Mouse (Mus musculus) E14TG2a.4 (cell line): Measurements from ENCODE around the gene Ly75.
A peak's percentile ranks its signal among the peaks of the same experiment; 100 is the strongest.

Experiments used
- H3K27me3 ChIP-seq: 2 replicates; pipeline ENCODE4 v1.6.1; 2014; ENCODE audit warnings: low read length, control low read depth; ENCODE audit not compliant: insufficient read depth
- H3K36me3 ChIP-seq: 2 replicates; pipeline ENCODE4 v1.6.1; 2014; ENCODE audit warnings: low read length, control low read depth; ENCODE audit not compliant: insufficient read depth
- H3K4me1 ChIP-seq: replicated peaks from 2 replicates; pipeline ENCODE4 v1.6.1; 2014; ENCODE audit warnings: low read depth, low read length, control low read depth
- H3K4me3 ChIP-seq: replicated peaks from 2 replicates; pipeline ENCODE4 v1.5.1; 2014; ENCODE audit warnings: mild to moderate bottlenecking, low read length
- H3K9me3 ChIP-seq: 2 replicates; pipeline ENCODE4 v1.6.1; 2014; ENCODE audit warnings: low read length, control low read depth
- CTCF ChIP-seq: conservative IDR thresholded peaks from 2 replicates; pipeline ENCODE4 v1.5.1; 2014; ENCODE audit warnings: low read length
- NANOG ChIP-seq: IDR thresholded peaks from 2 replicates; pipeline ENCODE4 v1.6.1; 2014; ENCODE audit warnings: borderline replicate concordance, low read length, mixed read lengths
- POU5F1 ChIP-seq: IDR thresholded peaks from 2 replicates; pipeline ENCODE4 v1.6.1; 2014; ENCODE audit warnings: low read length, borderline replicate concordance

The Ly75 gene

DNA sequence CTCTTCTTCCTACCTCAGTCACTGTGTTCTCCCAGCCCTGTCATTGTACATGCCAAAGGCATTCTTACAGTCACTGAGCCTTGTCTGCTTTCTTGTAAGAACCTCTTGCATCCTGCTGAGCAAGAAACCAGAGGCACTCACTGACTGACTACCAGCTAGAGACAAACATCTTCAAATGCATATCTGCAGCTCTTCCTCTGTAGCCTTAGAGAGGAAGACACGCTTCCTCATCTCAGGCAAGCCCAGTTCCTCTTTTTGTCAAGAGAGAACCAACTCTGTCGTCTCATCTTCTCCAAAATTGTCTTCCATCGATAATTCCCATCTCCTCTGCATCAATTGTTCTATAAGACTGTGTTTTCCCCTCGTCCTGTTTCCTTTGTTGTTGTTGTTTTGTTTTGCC lies 94.5 kb downstream of the Ly75 start:
- TF ChIP-seq POU5F1 (no peak), CTCF (no peak), NANOG (no peak)
- peaks cover 5% of the 10 kb centered on the region for H3K36me3 ChIP-seq
- peaks cover 26% of the 10 kb centered on the region for H3K27me3 ChIP-seq
- H3K4me3 ChIP-seq = no peak overlapping the region
- peaks cover 7% of the 10 kb centered on the region for H3K4me1 ChIP-seq
- H3K9me3 ChIP-seq = peaks cover 7% of the 10 kb centered on the region

- H3K27me3 ChIP-seq = peaks cover 47% of the 10 kb centered on the region
- peaks cover 7% of the 10 kb centered on the region for H3K9me3 ChIP-seq
- no peak overlapping the region for H3K4me3 ChIP-seq
- peaks cover 17% of the 10 kb centered on the region for H3K4me1 ChIP-seq
- TF ChIP-seq POU5F1 = no peak
- TF ChIP-seq NANOG = no peak
- TF ChIP-seq CTCF = no peak
- no peaks in the 10 kb centered on the region for H3K36me3 ChIP-seq
Measured at GRCm38 (mm10) chr2:60285107-60285617, 97.9 kb downstream of the Ly75 start.

GRCm38 (mm10) chr2:60284467-60284821 lies 98.7 kb downstream of the Ly75 start, which contains the start of gene Cd302:
Cd302 (minus strand) TSS chr2:60284488.
- peaks cover 47% of the 10 kb centered on the region for H3K27me3 ChIP-seq
- peaks cover 17% of the 10 kb centered on the region for H3K4me1 ChIP-seq
- no peaks in the 10 kb centered on the region for H3K36me3 ChIP-seq
- peak within 1 kb of the TSS; percentile 80 for H3K4me3 ChIP-seq
- H3K9me3 ChIP-seq = peaks cover 7% of the 10 kb centered on the region
- TF ChIP-seq NANOG (no peak), POU5F1 (no peak), CTCF (no peak)

GRCm38 (mm10) chr2:60283751-60284466 lies 99.2 kb downstream of the Ly75 start:
- peaks cover 7% of the 10 kb centered on the region for H3K9me3 ChIP-seq
- TF ChIP-seq POU5F1 (no peak), NANOG (no peak), CTCF (no peak)

DNA sequence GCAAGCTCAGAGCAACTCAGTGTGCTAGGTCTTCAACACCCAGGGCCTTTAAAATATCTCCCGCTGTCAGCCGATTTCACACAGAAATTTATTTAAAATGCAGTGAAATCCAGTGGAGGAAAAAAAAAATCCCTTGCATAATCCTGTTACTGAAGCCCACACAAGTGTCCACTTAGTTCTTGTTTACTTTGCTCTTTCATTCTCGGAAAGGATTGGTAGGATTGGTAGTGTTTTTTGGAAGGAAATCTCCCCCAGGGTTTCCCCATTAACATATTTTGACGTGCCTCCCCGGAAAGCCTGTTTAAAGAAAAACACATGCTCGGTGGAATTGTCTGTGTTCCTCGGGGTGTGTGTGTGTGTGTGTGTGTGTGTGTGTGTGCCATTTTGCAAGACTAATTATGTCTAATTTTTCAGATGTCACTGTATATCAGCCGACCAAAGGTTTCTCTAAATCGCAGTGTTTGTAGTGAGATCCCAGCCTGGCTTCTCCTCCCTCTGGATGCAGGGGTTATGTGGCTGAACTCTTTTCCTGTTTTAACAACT lies 99.8 kb downstream of the Ly75 start:
- TF ChIP-seq NANOG (no peak), CTCF (no peak), POU5F1 (no peak)
- H3K4me1 ChIP-seq = peaks cover 17% of the 10 kb centered on the region
- H3K36me3 ChIP-seq = no peaks in the 10 kb centered on the region
- peak overlapping the region; percentile 80 for H3K4me3 ChIP-seq
- H3K9me3 ChIP-seq = peaks cover 7% of the 10 kb centered on the region
- H3K27me3 ChIP-seq = peaks cover 49% of the 10 kb centered on the region

More at GRCm38 (mm10) chr2:60283751-60284466, 99.2 kb downstream of the Ly75 start:
- peaks cover 47% of the 10 kb centered on the region for H3K27me3 ChIP-seq
- peaks cover 17% of the 10 kb centered on the region for H3K4me1 ChIP-seq
- H3K4me3 ChIP-seq = peak overlapping the region; percentile 80
- H3K36me3 ChIP-seq = no peaks in the 10 kb centered on the region

- no peak overlapping the region for H3K4me3 ChIP-seq
Measured at GRCm38 (mm10) chr2:60282625-60283024, 100.5 kb downstream of the Ly75 start.

GRCm38 (mm10) chr2:60278627-60279026 lies 104.5 kb downstream of the Ly75 start:
- Histone ChIP-seq H3K9me3 (0 out of 2 replicates have a peak, but pooled peaks cover under 1% of the 10 kb centered on the region), H3K4me3 (no peak overlapping the region), H3K36me3 (no peaks in the 10 kb centered on the region), H3K27me3 (peaks cover 25% of the 10 kb centered on the region), H3K4me1 (peaks cover 9% of the 10 kb centered on the region)
- no peak for TF ChIP-seq NANOG
- no peak for TF ChIP-seq POU5F1
- no peak for TF ChIP-seq CTCF

More at GRCm38 (mm10) chr2:60282625-60283024, 100.5 kb downstream of the Ly75 start:
- peaks cover 50% of the 10 kb centered on the region for H3K27me3 ChIP-seq
- no peak for TF ChIP-seq POU5F1
- no peak for TF ChIP-seq NANOG
- no peak for TF ChIP-seq CTCF
- no peaks in the 10 kb centered on the region for H3K36me3 ChIP-seq
- peaks cover 17% of the 10 kb centered on the region for H3K4me1 ChIP-seq
- peaks cover 7% of the 10 kb centered on the region for H3K9me3 ChIP-seq

- H3K36me3 ChIP-seq = no peaks in the 10 kb centered on the region
- no peaks in the 10 kb centered on the region for H3K27me3 ChIP-seq
- H3K4me3 ChIP-seq = no peak overlapping the region
- TF ChIP-seq NANOG = no peak
- no peak for TF ChIP-seq CTCF
- no peak for TF ChIP-seq POU5F1
- H3K9me3 ChIP-seq = peaks cover 25% of the 10 kb centered on the region
- peaks cover 11% of the 10 kb centered on the region for H3K4me1 ChIP-seq
Measured at GRCm38 (mm10) chr2:60269856-60270479, 113.1 kb downstream of the Ly75 start.
